Comparison of ENCODE assay signal across 9 mouse cellular contexts in genomic region chr2:84634006-84634405, GRCm38 (mm10). TPM values are rescaled to one million over a fixed set of nuclear protein-coding genes. Genes with fewer than 3 reads are reported as not detected.
DNase-seq lines count a peak whose midpoint lies in the region; ATAC-seq and TF ChIP-seq lines count a peak whose summit lies in the region.
"Had no signal": no experiment of that assay in that cellular context is flagged by ENCODE, and none has a peak within 500 bp of the region (broad histone marks: within the 10 kb centered on the region; RNA-seq: fewer than 3 reads in every experiment).

No protein-coding gene starts in this region.

- peaks cover 22% of the 10 kb centered on the region for H3K36me3 ChIP-seq in heart, embryonic 13.5 days
- no peaks in the 10 kb centered on the region for H3K36me3 ChIP-seq in neural tube, embryonic 12.5 days
- no peaks in the 10 kb centered on the region for H3K36me3 ChIP-seq in intestine, embryonic 15.5 days
- H3K36me3 ChIP-seq in stomach, postnatal 0 days (ENCODE audit: control insufficient read depth, insufficient read depth, low read length): 0 out of 2 replicates have a peak, but pooled peaks cover 1% of the 10 kb centered on the region

- WGBS in heart, embryonic 13.5 days: 37% methylated on average over 4 of the region's 4 CpGs
- WGBS in neural tube, embryonic 12.5 days: 84% methylated on average over 4 of the region's 4 CpGs
- 32% methylated on average over 4 of the region's 4 CpGs for whole genome bisulfite sequencing in intestine, embryonic 15.5 days
- 34% methylated on average over 4 of the region's 4 CpGs for WGBS in stomach, postnatal 0 days

- DNase-seq in heart, adult 9 months (ENCODE audit: low spot score in 2 of 2): no peak
- no peak for DNase-seq in neural tube, embryonic 10.5 days (ENCODE audit: extremely low spot score, low spot score)
- no peak for DNase-seq in stomach, postnatal 0 days (ENCODE audit: low spot score)
- no peak for DNase-seq in right cerebral cortex, postnatal 14 days
- DNase-seq in yolk sac, embryonic 10.5 days (ENCODE audit: low spot score): no peak

- H3K4me1 ChIP-seq in heart, embryonic 13.5 days: peaks cover 79% of the 10 kb centered on the region
- H3K4me1 ChIP-seq in neural tube, embryonic 12.5 days: peaks cover 45% of the 10 kb centered on the region
- peaks cover 64% of the 10 kb centered on the region for H3K4me1 ChIP-seq in intestine, embryonic 15.5 days (replicated peaks)
- H3K4me1 ChIP-seq in stomach, postnatal 0 days (replicated peaks; ENCODE audit: control insufficient read depth, insufficient read depth): peaks cover 31% of the 10 kb centered on the region

- ATAC-seq in heart, embryonic 13.5 days (ENCODE audit: extremely low read depth, insufficient number of reproducible peaks, low FRiP score, low TSS enrichment): no peak
- ATAC-seq in neural tube, embryonic 12.5 days (ENCODE audit: low FRiP score, low read depth): no peak
- peak; percentile 32 for ATAC-seq in intestine, embryonic 15.5 days
- ATAC-seq in stomach, postnatal 0 days (ENCODE audit: low FRiP score, low TSS enrichment): peak; percentile 45; the same call in 1 of the 2 replicates
- ATAC-seq: Patski had no signal

- peak overlapping the region; percentile 27 for H3K4me3 ChIP-seq in heart, embryonic 13.5 days
- no peak overlapping the region for H3K4me3 ChIP-seq in neural tube, embryonic 12.5 days
- 0 out of 2 replicates have a peak overlapping the region, but pooled peaks have one; percentile 3 for H3K4me3 ChIP-seq in intestine, embryonic 15.5 days (replicated peaks)
- H3K4me3 ChIP-seq in stomach, postnatal 0 days (ENCODE audit: low read depth, low read length): peak overlapping the region; percentile 13; the same call in 1 of the 2 replicates

- TF ChIP-seq EP300 in stomach, postnatal 0 days (optimal IDR thresholded peaks at IDR 0.05): no peak

- peak overlapping the region; percentile 77 for H3K9ac ChIP-seq in heart, embryonic 13.5 days
- no peak overlapping the region for H3K9ac ChIP-seq in neural tube, embryonic 12.5 days
- peak overlapping the region; percentile 26; the same call in 1 of the 2 replicates for H3K9ac ChIP-seq in intestine, embryonic 15.5 days
- H3K9ac ChIP-seq in stomach, postnatal 0 days (ENCODE audit: low read length): peak overlapping the region; percentile 47

- TF ChIP-seq CTCF in stomach, postnatal 0 days (IDR thresholded peaks at IDR 0.05; ENCODE audit: low read depth): no peak

- no peaks in the 10 kb centered on the region for H3K27me3 ChIP-seq in heart, embryonic 13.5 days (replicated peaks)
- no peaks in the 10 kb centered on the region for H3K27me3 ChIP-seq in neural tube, embryonic 12.5 days (replicated peaks)
- H3K27me3 ChIP-seq in intestine, embryonic 15.5 days (replicated peaks): no peaks in the 10 kb centered on the region
- H3K27me3 ChIP-seq in stomach, postnatal 0 days (ENCODE audit: control insufficient read depth, insufficient read depth, low read length): no peaks in the 10 kb centered on the region
- H3K27me3 ChIP-seq: Patski had no signal

- H3K9me3 ChIP-seq in heart, embryonic 13.5 days: no peaks in the 10 kb centered on the region
- no peaks in the 10 kb centered on the region for H3K9me3 ChIP-seq in neural tube, embryonic 12.5 days
- H3K9me3 ChIP-seq in intestine, embryonic 15.5 days: no peaks in the 10 kb centered on the region
- H3K9me3 ChIP-seq in stomach, postnatal 0 days (ENCODE audit: control insufficient read depth, low read length): no peaks in the 10 kb centered on the region

- peak overlapping the region; percentile 65 for H3K4me2 ChIP-seq in heart, embryonic 13.5 days
- 0 out of 2 replicates have a peak overlapping the region, but pooled peaks have one; percentile 7 for H3K4me2 ChIP-seq in neural tube, embryonic 12.5 days (replicated peaks)
- H3K4me2 ChIP-seq in intestine, embryonic 15.5 days (replicated peaks): peak overlapping the region; percentile 53
- H3K4me2 ChIP-seq in stomach, postnatal 0 days (replicated peaks; ENCODE audit: low read depth): peak overlapping the region; percentile 39

- peak overlapping the region; percentile 98 for H3K27ac ChIP-seq in heart, embryonic 13.5 days (replicated peaks)
- no peak overlapping the region for H3K27ac ChIP-seq in neural tube, embryonic 12.5 days
- H3K27ac ChIP-seq in intestine, embryonic 15.5 days: peak overlapping the region; percentile 94
- peak overlapping the region; percentile 93 for H3K27ac ChIP-seq in stomach, postnatal 0 days (replicated peaks)

RNA-seq across cellular contexts. Expression of gene Ctnnd1, which starts 16.6 kb away (rescaled TPM):
- polyA plus RNA-seq in heart, embryonic 13.5 days (2015; fragmentation: Nextera tagmentation; extraction: Ambion mirVana): 60.6 and 63.6 TPM in 2 replicates
- polyA plus RNA-seq in neural tube, embryonic 12.5 days (2016; fragmentation: Nextera tagmentation; extraction: Ambion mirVana): 44.3 and 50.4 TPM in 2 replicates
- polyA plus RNA-seq in intestine, embryonic 15.5 days (2015; fragmentation: Nextera tagmentation; extraction: Ambion mirVana): 60.7 and 64.4 TPM in 2 replicates
- polyA plus RNA-seq in stomach, postnatal 0 days (2015; fragmentation: Nextera tagmentation; extraction: Ambion mirVana): 34.5 and 38.8 TPM in 2 replicates

RNA-seq across cellular contexts. Expression of gene Btbd18, which starts 24.9 kb away (rescaled TPM):
- polyA plus RNA-seq in heart, embryonic 13.5 days (2015; fragmentation: Nextera tagmentation; extraction: Ambion mirVana): 0.10 and 0.12 TPM in 2 replicates
- 0.27 and 0.43 TPM in 2 replicates for polyA plus RNA-seq in neural tube, embryonic 12.5 days (2016; fragmentation: Nextera tagmentation; extraction: Ambion mirVana)
- 0.05 and 0.06 TPM in 2 replicates for polyA plus RNA-seq in intestine, embryonic 15.5 days (2015; fragmentation: Nextera tagmentation; extraction: Ambion mirVana)
- 0.07 and 0.11 TPM in 2 replicates for polyA plus RNA-seq in stomach, postnatal 0 days (2015; fragmentation: Nextera tagmentation; extraction: Ambion mirVana)

RNA-seq across cellular contexts. Expression of gene Selenoh, which starts 36.6 kb away (rescaled TPM):
- 272 and 285 TPM in 2 replicates for polyA plus RNA-seq in heart, embryonic 13.5 days (2015; fragmentation: Nextera tagmentation; extraction: Ambion mirVana)
- 306 and 312 TPM in 2 replicates for polyA plus RNA-seq in neural tube, embryonic 12.5 days (2016; fragmentation: Nextera tagmentation; extraction: Ambion mirVana)
- 225 and 234 TPM in 2 replicates for polyA plus RNA-seq in intestine, embryonic 15.5 days (2015; fragmentation: Nextera tagmentation; extraction: Ambion mirVana)
- polyA plus RNA-seq in stomach, postnatal 0 days (2015; fragmentation: Nextera tagmentation; extraction: Ambion mirVana): 111 and 123 TPM in 2 replicates

RNA-seq across cellular contexts. Expression of gene Gm28635, which starts 43.8 kb away (rescaled TPM):
- not detected in 2 replicates for polyA plus RNA-seq in heart, embryonic 13.5 days (2015; fragmentation: Nextera tagmentation; extraction: Ambion mirVana)
- polyA plus RNA-seq in neural tube, embryonic 12.5 days (2016; fragmentation: Nextera tagmentation; extraction: Ambion mirVana): not detected in 2 replicates
- polyA plus RNA-seq in intestine, embryonic 15.5 days (2015; fragmentation: Nextera tagmentation; extraction: Ambion mirVana): not detected in 2 replicates
- not detected in 2 replicates for polyA plus RNA-seq in stomach, postnatal 0 days (2015; fragmentation: Nextera tagmentation; extraction: Ambion mirVana)
- polyA plus RNA-seq: Patski had no signal

RNA-seq across cellular contexts. Expression of gene Med19, which starts 44.2 kb away (rescaled TPM):
- polyA plus RNA-seq in heart, embryonic 13.5 days (2015; fragmentation: Nextera tagmentation; extraction: Ambion mirVana): 26.1 and 26.6 TPM in 2 replicates
- polyA plus RNA-seq in neural tube, embryonic 12.5 days (2016; fragmentation: Nextera tagmentation; extraction: Ambion mirVana): 50.4 and 50.5 TPM in 2 replicates
- polyA plus RNA-seq in intestine, embryonic 15.5 days (2015; fragmentation: Nextera tagmentation; extraction: Ambion mirVana): 32.5 and 34.7 TPM in 2 replicates
- polyA plus RNA-seq in stomach, postnatal 0 days (2015; fragmentation: Nextera tagmentation; extraction: Ambion mirVana): 18.1 and 18.2 TPM in 2 replicates

Comparison
In these comparisons a context has a peak if more than half of its experiments do, and no peak if none do; other contexts are left out.
1. ATAC-seq: peak in intestine, embryonic 15.5 days (single experiment) and stomach, postnatal 0 days (single experiment); none in heart, embryonic 13.5 days (single experiment) and neural tube, embryonic 12.5 days (single experiment).
2. H3K4me2 ChIP-seq: peak in every context shown above with its lines; median percentile 65 in heart, embryonic 13.5 days; 53 in intestine, embryonic 15.5 days; 39 in stomach, postnatal 0 days; 7 in neural tube, embryonic 12.5 days.